Mouse (Mus musculus): Measurements from ENCODE around the gene Edc4.

- TF ChIP-seq CTCF (IDR thresholded peaks at IDR 0.05; ENCODE audit: control insufficient read depth, insufficient read depth, insufficient read length) (no peak), MAX (IDR thresholded peaks at IDR 0.05) (no peak), CEBPB (IDR thresholded peaks at IDR 0.05; ENCODE audit: low read depth) (no peak)
Measured at GRCm38 (mm10) chr8:105880754-105881520, at the start of gene Edc4.
